Mouse (Mus musculus) neural tube, embryonic 14.5 days (tissue): ENCODE measurements around the gene Ing3. TPM values are rescaled to one million over a fixed set of nuclear protein-coding genes. Genes with fewer than 3 reads are reported as not detected.

Experiments used
- ATAC-seq: fragments of 200-750 bp; cut with Nextera tagmentation; 2 replicates; pipeline ENCODE4 v1.8.0; 2017; ENCODE audit warnings: low read depth, mild to moderate bottlenecking, moderate TSS enrichment, moderate library complexity
- H3K27ac ChIP-seq: fragments of 300-500 bp; sonication (generic); 2 replicates; pipeline ENCODE4 v1.5.1; 2014; ENCODE audit warnings: low read depth, mild to moderate bottlenecking, control low read depth, low read length, moderate library complexity, mixed read lengths
- H3K27me3 ChIP-seq: fragments of 300-500 bp; sonication (generic); 2 replicates; pipeline ENCODE4 v1.6.1; 2014; ENCODE audit warnings: low read length; ENCODE audit not compliant: control insufficient read depth, insufficient read depth
- H3K36me3 ChIP-seq: fragments of 300-500 bp; sonication (generic); 2 replicates; pipeline ENCODE4 v1.6.1; 2014; ENCODE audit warnings: low read length, mixed read lengths; ENCODE audit not compliant: control insufficient read depth, insufficient read depth
- H3K4me1 ChIP-seq: fragments of 300-500 bp; sonication (generic); 2 replicates; pipeline ENCODE4 v1.6.1; 2014; ENCODE audit warnings: low read length; ENCODE audit not compliant: control insufficient read depth, insufficient read depth
- H3K4me2 ChIP-seq: fragments of 300-500 bp; sonication (generic); 2 replicates; pipeline ENCODE4 v1.6.1; 2014; ENCODE audit warnings: mild to moderate bottlenecking, low read depth, low read length, control low read depth
- H3K4me3 ChIP-seq: fragments of 300-500 bp; sonication (generic); 2 replicates; pipeline ENCODE4 v1.5.1; 2014; ENCODE audit warnings: low read depth, low read length, control low read depth, mixed read lengths
- H3K9ac ChIP-seq: fragments of 300-500 bp; sonication (generic); replicated peaks from 2 replicates; pipeline ENCODE4 v1.6.1; 2014; ENCODE audit warnings: low read depth, mild to moderate bottlenecking, control low read depth, low read length, mixed read lengths
- H3K9me3 ChIP-seq: fragments of 300-500 bp; sonication (generic); 2 replicates; pipeline ENCODE4 v1.6.1; 2016; ENCODE audit warnings: low read length; ENCODE audit not compliant: control insufficient read depth
- WGBS: fragments of 180-500 bp; shearing (Covaris S2); extraction: QIAGEN DNeasy Blood & Tissue Kit; methylation state at CpG from one replicate; pipeline ENCODE4 v1.1.7; 2014; 5-methylcytosine and 5-hydroxymethylcytosine counted together
- polyA plus RNA-seq: library from polyadenylated mRNA; unstranded; fragments of >200 nt; fragmentation: Nextera tagmentation; extraction: Ambion mirVana; gene quantifications from 2 replicates; pipeline ENCODE4 v1.2.1, GENCODE M21; 2014

The Ing3 gene
- polyA plus RNA-seq, 1 experiment from 2014 or later = 44.9 TPM

DNA sequence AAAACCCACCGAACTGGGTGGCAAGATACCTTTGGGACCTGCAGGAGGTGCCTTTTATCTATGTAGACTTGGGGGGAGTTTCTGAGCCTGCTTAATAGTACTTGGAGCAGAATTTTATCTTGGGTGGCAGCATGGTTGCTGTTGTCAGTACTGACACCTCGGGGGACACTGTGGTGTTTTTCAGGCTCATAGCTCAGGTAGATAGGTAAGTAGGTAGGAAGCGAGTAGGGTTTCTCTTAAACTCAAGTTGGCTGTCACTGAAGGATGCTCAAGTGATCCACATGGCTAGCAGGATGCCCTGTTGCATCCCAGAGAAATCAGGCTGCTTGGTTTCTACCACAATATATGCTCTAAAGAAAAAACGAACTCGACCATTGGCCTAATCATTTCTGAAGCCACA lies 38.9 kb downstream of the Ing3 start:
- Histone ChIP-seq H3K27me3 (peaks cover 5% of the 10 kb centered on the region; the same call in 1 of the 2 replicates), H3K9ac (no peak overlapping the region), H3K4me2 (no peak overlapping the region), H3K27ac (no peak overlapping the region), H3K36me3 (no peaks in the 10 kb centered on the region), H3K4me1 (peaks cover 5% of the 10 kb centered on the region; the same call in 1 of the 2 replicates), H3K4me3 (no peak overlapping the region), H3K9me3 (no peaks in the 10 kb centered on the region)
- 90% methylated on average over 5 of the region's 5 CpGs for WGBS
- ATAC-seq = no peak

DNA sequence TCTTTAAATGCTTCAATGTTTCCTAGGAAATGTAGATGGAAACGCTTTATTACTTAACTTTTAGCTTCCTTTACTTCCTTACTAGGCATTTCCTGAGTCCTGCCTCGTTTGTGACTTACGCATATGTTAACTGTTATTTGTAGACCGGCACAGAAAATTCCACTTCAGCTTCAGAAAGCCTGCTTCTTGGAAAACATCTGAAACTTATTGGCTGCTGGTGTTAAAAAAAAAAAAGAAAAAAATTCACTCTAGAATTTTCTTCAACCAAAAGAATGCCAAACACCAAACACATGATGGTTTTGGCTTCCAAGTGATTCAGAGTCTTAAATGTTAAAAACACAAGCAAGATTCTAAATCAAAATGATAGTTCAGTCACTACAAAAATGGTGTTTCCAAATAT lies 39.7 kb downstream of the Ing3 start:
- Histone ChIP-seq H3K27me3 (peaks cover 5% of the 10 kb centered on the region; the same call in 1 of the 2 replicates), H3K4me2 (no peak overlapping the region), H3K4me1 (peaks cover 5% of the 10 kb centered on the region; the same call in 1 of the 2 replicates), H3K27ac (no peak overlapping the region), H3K4me3 (no peak overlapping the region), H3K36me3 (no peaks in the 10 kb centered on the region), H3K9me3 (no peaks in the 10 kb centered on the region), H3K9ac (no peak overlapping the region)
- ATAC-seq = no peak
- whole genome bisulfite sequencing = 84% methylated on average over 4 of the region's 4 CpGs

DNA sequence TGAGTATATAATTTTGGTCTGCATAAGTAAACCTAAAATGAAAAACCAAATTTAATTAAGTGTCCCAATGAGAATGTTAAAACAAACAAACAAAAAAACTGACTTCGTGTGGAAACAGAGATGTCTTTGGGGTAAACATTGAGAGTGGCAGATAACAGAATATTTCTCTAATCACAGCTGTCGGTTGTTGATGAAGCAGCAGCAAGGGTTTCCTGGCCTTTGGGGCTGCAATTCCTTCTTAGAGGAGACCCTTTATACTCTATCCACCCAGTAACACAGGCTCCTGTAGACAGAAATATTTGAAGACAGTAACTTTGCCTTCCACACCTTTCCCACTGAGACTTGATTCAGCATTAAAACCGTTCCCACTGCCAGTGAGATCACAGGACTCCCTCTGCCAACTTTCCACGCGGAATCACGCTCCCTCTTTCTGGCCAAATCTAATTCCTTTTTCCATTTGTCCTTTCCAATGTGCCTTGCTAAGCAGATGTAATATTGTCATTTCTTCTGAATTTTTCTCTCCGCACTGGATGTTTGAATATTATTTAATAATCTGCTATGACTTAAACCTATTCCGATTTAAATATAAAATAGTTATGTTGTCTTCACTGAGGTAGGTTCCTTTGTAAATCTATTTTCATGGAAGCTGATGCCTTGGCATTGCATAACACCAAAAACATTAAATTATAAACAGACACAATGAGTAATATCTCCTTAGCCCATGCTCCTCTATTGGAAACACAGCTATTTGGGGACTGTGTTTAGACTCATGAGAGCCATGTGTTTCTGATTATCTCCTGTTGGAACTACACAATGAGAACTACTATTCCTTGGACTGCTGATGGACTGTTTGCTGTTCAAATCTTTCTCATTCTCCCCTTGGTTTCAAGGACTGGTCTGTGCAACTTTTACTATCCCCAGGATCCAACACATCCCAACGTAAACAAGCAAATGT lies 41.1 kb downstream of the Ing3 start:
- peaks cover 5% of the 10 kb centered on the region; the same call in 1 of the 2 replicates for H3K4me1 ChIP-seq
- 83% methylated on average over 9 of the region's 9 CpGs for WGBS
- no peak overlapping the region for H3K4me3 ChIP-seq
- peaks cover 5% of the 10 kb centered on the region; the same call in 1 of the 2 replicates for H3K27me3 ChIP-seq
- no peak overlapping the region for H3K4me2 ChIP-seq
- H3K9ac ChIP-seq = no peak overlapping the region
- no peak overlapping the region for H3K27ac ChIP-seq
- no peaks in the 10 kb centered on the region for H3K9me3 ChIP-seq
- H3K36me3 ChIP-seq = no peaks in the 10 kb centered on the region
- ATAC-seq = no peak

DNA sequence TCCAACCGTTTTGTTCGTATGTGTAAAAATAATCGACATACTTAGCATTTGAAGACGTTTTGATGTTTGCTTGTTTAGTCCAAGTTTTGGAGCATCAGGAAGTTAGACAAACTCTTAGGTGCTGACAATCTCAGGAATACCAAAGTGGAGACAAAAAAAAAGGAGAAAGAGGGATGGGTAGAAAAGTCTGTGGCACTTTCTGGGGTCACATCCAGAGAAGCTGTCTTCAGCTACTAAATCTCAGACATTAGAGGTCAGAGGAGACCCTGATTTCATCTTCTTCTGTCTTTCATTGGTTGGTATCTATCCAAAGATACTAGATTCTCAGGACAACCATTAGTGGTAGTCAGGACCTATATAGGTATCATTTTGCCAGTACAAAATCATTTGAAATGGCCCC lies 41.8 kb downstream of the Ing3 start:
- H3K9ac ChIP-seq = no peak overlapping the region
- ATAC-seq = no peak
- peaks cover 3% of the 10 kb centered on the region; the same call in 1 of the 2 replicates for H3K27me3 ChIP-seq
- no peak overlapping the region for H3K27ac ChIP-seq
- H3K36me3 ChIP-seq = no peaks in the 10 kb centered on the region
- H3K9me3 ChIP-seq = no peaks in the 10 kb centered on the region
- H3K4me1 ChIP-seq = peaks cover 5% of the 10 kb centered on the region; the same call in 1 of the 2 replicates
- H3K4me3 ChIP-seq = no peak overlapping the region
- WGBS = 86% methylated on average over 4 of the region's 4 CpGs
- no peak overlapping the region for H3K4me2 ChIP-seq

DNA sequence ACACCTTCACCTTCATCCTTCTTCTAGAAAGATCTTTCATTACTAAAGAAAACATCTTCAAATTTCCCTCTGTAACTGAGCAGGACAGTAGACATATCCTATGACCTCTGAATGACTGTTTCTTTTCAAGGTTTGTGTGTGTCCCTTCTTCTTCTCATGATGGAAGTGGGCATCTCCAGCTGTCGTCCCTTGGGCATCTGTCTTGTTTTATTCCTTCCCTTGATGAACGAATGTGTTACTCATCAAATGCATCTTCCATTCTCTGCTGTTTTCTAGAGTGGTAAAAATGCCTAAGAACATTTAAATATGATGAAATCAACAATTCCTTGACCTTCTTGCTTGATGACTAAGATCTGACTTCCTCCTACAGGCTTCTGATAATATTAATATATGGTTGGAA lies 43.7 kb downstream of the Ing3 start:
- no peak for ATAC-seq
- Histone ChIP-seq H3K36me3 (no peaks in the 10 kb centered on the region), H3K4me2 (no peak overlapping the region), H3K9ac (no peak overlapping the region), H3K9me3 (no peaks in the 10 kb centered on the region), H3K27me3 (no peaks in the 10 kb centered on the region), H3K4me1 (no peaks in the 10 kb centered on the region), H3K4me3 (no peak overlapping the region), H3K27ac (no peak overlapping the region)
- 84% methylated on average over 2 of the region's 2 CpGs for WGBS

DNA sequence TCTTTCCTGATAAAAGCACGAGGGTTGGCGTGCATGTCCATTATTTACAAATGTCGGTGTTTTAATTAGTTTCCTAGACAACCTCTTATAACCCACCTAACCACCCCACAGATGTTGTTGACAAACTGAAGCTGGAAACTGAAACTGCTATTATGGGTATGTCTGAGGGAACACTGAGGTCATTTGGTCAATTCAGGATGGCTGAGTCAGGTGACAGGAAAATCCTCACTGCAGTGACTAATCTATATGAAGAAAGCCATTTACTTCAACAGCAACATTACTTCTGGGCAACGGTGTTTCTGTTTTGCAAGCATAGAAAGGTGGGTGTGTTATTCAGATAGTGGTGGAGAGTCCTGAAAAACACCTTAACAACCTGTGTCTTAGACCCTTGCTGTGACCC lies 48.8 kb downstream of the Ing3 start:
- no peaks in the 10 kb centered on the region for H3K27me3 ChIP-seq

DNA sequence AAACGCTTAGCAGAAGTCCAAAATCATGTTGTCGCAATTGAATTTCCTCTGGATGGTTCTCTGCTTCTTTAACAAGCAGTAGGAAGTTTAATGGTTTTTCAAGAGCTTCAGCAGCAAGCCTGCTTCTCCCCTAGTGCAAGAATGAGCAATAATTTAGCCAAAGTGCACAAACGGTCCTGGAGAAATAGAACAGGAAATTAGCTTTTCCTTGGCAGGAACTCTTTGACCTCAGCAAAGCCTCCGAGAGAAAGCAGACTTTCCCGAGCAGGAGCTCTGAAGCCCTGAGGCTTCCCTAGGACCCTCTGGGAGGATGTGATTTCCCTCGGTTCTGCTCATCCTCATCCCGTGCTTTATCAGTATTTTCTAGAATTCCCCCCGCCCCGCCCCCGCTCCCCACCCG lies 49.7 kb downstream of the Ing3 start:
- Histone ChIP-seq H3K4me3 (no peak overlapping the region), H3K4me2 (no peak overlapping the region), H3K36me3 (no peaks in the 10 kb centered on the region), H3K9me3 (no peaks in the 10 kb centered on the region), H3K27ac (no peak overlapping the region), H3K27me3 (no peaks in the 10 kb centered on the region), H3K4me1 (no peaks in the 10 kb centered on the region), H3K9ac (no peak overlapping the region)
- ATAC-seq = no peak
- 52% methylated on average over 11 of the region's 11 CpGs for WGBS

More for the DNA sequence above, 48.8 kb downstream of the Ing3 start:
- no peaks in the 10 kb centered on the region for H3K9me3 ChIP-seq
- no peak overlapping the region for H3K4me2 ChIP-seq
- ATAC-seq = no peak
- H3K9ac ChIP-seq = no peak overlapping the region
- H3K27ac ChIP-seq = no peak overlapping the region
- 69% methylated on average over 4 of the region's 4 CpGs for WGBS
- H3K4me3 ChIP-seq = no peak overlapping the region
- H3K4me1 ChIP-seq = no peaks in the 10 kb centered on the region
- H3K36me3 ChIP-seq = no peaks in the 10 kb centered on the region

DNA sequence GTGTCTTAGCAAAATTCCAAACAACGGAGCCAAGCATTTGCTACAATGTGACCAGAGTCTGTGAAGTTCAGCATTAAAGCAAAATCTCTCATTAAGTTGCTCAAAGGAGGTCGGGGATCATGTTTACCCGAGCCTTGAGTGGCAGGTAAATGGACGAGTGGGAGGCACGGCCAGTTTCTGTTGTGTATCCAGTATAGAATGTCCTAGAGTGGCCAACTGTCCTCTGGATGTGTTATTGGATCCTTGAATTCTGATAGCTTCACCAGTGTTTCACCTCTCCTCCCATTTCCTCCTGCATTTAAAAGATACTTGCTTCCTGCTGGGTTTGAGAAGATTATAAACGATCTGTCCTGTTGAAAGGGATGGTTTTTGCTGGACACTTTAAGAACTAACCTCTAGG lies 50.7 kb downstream of the Ing3 start:
- Histone ChIP-seq H3K27me3 (no peaks in the 10 kb centered on the region), H3K4me1 (no peaks in the 10 kb centered on the region), H3K27ac (no peak overlapping the region), H3K4me3 (no peak overlapping the region), H3K4me2 (no peak overlapping the region), H3K36me3 (no peaks in the 10 kb centered on the region), H3K9me3 (no peaks in the 10 kb centered on the region), H3K9ac (no peak overlapping the region)
- ATAC-seq = no peak
- 70% methylated on average over 6 of the region's 6 CpGs for WGBS

DNA sequence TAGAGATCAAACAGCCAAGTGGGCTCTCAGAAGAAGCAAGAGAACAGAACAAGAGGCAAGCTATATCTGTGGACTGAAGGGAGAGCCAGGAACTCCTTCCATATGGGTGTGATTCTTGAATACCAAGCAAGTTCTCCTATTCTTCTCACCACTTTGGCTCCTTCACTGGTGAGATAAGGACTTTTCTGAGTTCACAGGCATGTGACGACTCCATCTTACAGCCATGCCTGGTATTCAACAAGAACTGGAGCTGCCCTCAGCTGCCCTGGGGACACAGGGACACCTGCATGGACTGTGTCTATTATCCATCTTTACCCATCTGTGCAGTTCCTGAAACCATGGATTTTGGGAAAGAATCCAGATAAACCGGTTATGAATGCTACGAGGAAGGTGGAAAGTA lies 51.5 kb downstream of the Ing3 start:
- no peak for ATAC-seq
- Histone ChIP-seq H3K9me3 (no peaks in the 10 kb centered on the region), H3K27me3 (no peaks in the 10 kb centered on the region), H3K27ac (no peak overlapping the region), H3K4me1 (no peaks in the 10 kb centered on the region), H3K36me3 (no peaks in the 10 kb centered on the region), H3K9ac (no peak overlapping the region), H3K4me2 (no peak overlapping the region), H3K4me3 (no peak overlapping the region)
- 86% methylated on average over 3 of the region's 3 CpGs for WGBS
